9 mouse cellular contexts compared by ENCODE assay signal in genomic region chr12:111722654-111723053, GRCm38 (mm10). TPM values are rescaled to one million over a fixed set of nuclear protein-coding genes. Genes with fewer than 3 reads are reported as not detected.
A peak's percentile ranks its signal among the peaks of the same experiment; 100 is the strongest.
DNase-seq lines count a peak whose midpoint lies in the region; ATAC-seq and TF ChIP-seq lines count a peak whose summit lies in the region.
"Had no signal": no experiment of that assay in that cellular context is flagged by ENCODE, and none has a peak within 500 bp of the region (broad histone marks: within the 10 kb centered on the region; RNA-seq: fewer than 3 reads in every experiment).

No protein-coding gene starts in this region.

- no peak for TF ChIP-seq POLR2A in spleen, adult 2 months (IDR thresholded peaks at IDR 0.05; ENCODE audit: low read depth, low read length)

- peak; percentile 61 for DNase-seq in layer of hippocampus, adult 11-12 months (ENCODE audit: low spot score)
- no peak for DNase-seq in layer of hippocampus, postnatal 36 days
- DNase-seq in CD4-positive helper T cell, adult 2 months (ENCODE audit: low read depth, low spot score) = peak; percentile 31
- peak; percentile 60 for DNase-seq in ES-CJ7 (ENCODE audit: low read depth, low spot score)
- DNase-seq in spleen, adult 2 months (ENCODE audit: low read depth in 1 of 2, low spot score in 2 of 2) = peak in 1 of 2 experiments; percentile 30
- no peak for DNase-seq in neural tube, embryonic 10.5 days (ENCODE audit: extremely low spot score, low spot score)

- peaks cover 6% of the 10 kb centered on the region for H3K36me3 ChIP-seq in spleen, adult 2 months (ENCODE audit: control insufficient read depth, insufficient read depth, low read length)

- H3K4me1 ChIP-seq in spleen, adult 2 months (ENCODE audit: control insufficient read depth, insufficient read depth, insufficient read length) = no peaks in the 10 kb centered on the region

- H3K27ac ChIP-seq in spleen, adult 2 months (ENCODE audit: insufficient read depth, low read length) = no peak overlapping the region
- H3K27ac ChIP-seq: limb, embryonic 13.5 days had no signal

- H3K27me3 ChIP-seq in spleen, adult 2 months (ENCODE audit: control insufficient read depth, insufficient read depth, low read length) = no peaks in the 10 kb centered on the region
- H3K27me3 ChIP-seq: limb, embryonic 13.5 days had no signal

- WGBS in spleen, adult 2 months = 79% methylated on average over 9 of the region's 9 CpGs

- TF ChIP-seq CTCF in spleen, adult 2 months (IDR thresholded peaks at IDR 0.05; ENCODE audit: extremely low read depth, insufficient read depth, insufficient read length, insufficient replicate concordance) = peak; percentile 42; the same call in 1 of the 2 replicates

- H3K4me3 ChIP-seq in spleen, adult 2 months (ENCODE audit: extremely low read depth, insufficient read depth, insufficient read length) = no peak overlapping the region
- H3K4me3 ChIP-seq: erythroblast, embryonic 14.5 days; limb, embryonic 13.5 days had no signal

- 0 out of 2 replicates have a peak, but pooled peaks have one; percentile 36 for ATAC-seq in common myeloid progenitor, adult 5-6 weeks (replicated peaks; ENCODE audit: low read depth, poor library complexity, severe bottlenecking)

RNA-seq across cellular contexts. Expression of gene Apopt1, which starts 9.6 kb away (rescaled TPM):
- total RNA-seq in layer of hippocampus, postnatal 36 days (2021) = 10 to 100 TPM; 35.7 to 37.9 TPM
- 41.9 and 56.2 TPM in 2 replicates for total RNA-seq in common myeloid progenitor, adult 5-6 weeks (2017)
- polyA plus RNA-seq in spleen, adult 2 months (2012; rRNA removed) = 22.2 and 33.3 TPM in 2 replicates

RNA-seq across cellular contexts. Expression of gene Bag5, which starts 9.6 kb away (rescaled TPM):
- total RNA-seq in layer of hippocampus, postnatal 36 days (2021) = 10 to 100 TPM; 50.1 to 51.3 TPM
- total RNA-seq in common myeloid progenitor, adult 5-6 weeks (2017) = 38.3 and 44.9 TPM in 2 replicates
- polyA plus RNA-seq in spleen, adult 2 months (2012; rRNA removed) = 6.2 and 7.7 TPM in 2 replicates

RNA-seq across cellular contexts. Expression of gene Klc1, which starts 36.0 kb away (rescaled TPM):
- total RNA-seq in layer of hippocampus, postnatal 36 days (2021) = 100 to 1,000 TPM; 672 to 713 TPM
- total RNA-seq in common myeloid progenitor, adult 5-6 weeks (2017) = 39.2 and 98.8 TPM in 2 replicates
- 43.5 and 46.4 TPM in 2 replicates for polyA plus RNA-seq in spleen, adult 2 months (2012; rRNA removed)

RNA-seq across cellular contexts. Expression of gene Trmt61a, which starts 44.7 kb away (rescaled TPM):
- 10 to 100 TPM; 16.1 to 17.4 TPM for total RNA-seq in layer of hippocampus, postnatal 36 days (2021)
- 6.2 and 12.7 TPM in 2 replicates for total RNA-seq in common myeloid progenitor, adult 5-6 weeks (2017)
- 40.6 and 48.1 TPM in 2 replicates for polyA plus RNA-seq in spleen, adult 2 months (2012; rRNA removed)

RNA-seq across cellular contexts. Expression of gene Ckb, which starts 50.5 kb away (rescaled TPM):
- total RNA-seq in layer of hippocampus, postnatal 36 days (2021) = 1,000 to 10,000 TPM; 1,201 to 1,207 TPM
- total RNA-seq in common myeloid progenitor, adult 5-6 weeks (2017) = 1.1 and 2.8 TPM in 2 replicates
- polyA plus RNA-seq in spleen, adult 2 months (2012; rRNA removed) = 139 and 197 TPM in 2 replicates

Comparison
In these comparisons a context has a peak if more than half of its experiments do, and no peak if none do; other contexts are left out.
1. DNase-seq: peak in layer of hippocampus, adult 11-12 months (single experiment), CD4-positive helper T cell, adult 2 months (single experiment) and ES-CJ7 (single experiment); none in layer of hippocampus, postnatal 36 days (0 of 2) and neural tube, embryonic 10.5 days (single experiment).